Mouse (Mus musculus): Measurements from ENCODE around the gene Pecr.

The Pecr gene

GRCm38 (mm10) chr1:72220008-72220407, 64.1 kb downstream of the Pecr start:
- no peak for TF ChIP-seq GATA4 (IDR thresholded peaks at IDR 0.05; ENCODE audit: insufficient replicate concordance, low read length)

- no peak for TF ChIP-seq GATA4 (IDR thresholded peaks at IDR 0.05; ENCODE audit: insufficient replicate concordance, low read length)
Measured at GRCm38 (mm10) chr1:72219116-72219515, 65.0 kb downstream of the Pecr start.

- no peak for TF ChIP-seq GATA4 (IDR thresholded peaks at IDR 0.05; ENCODE audit: insufficient replicate concordance, low read length)
Measured at GRCm38 (mm10) chr1:72218626-72219025, 65.5 kb downstream of the Pecr start.

- no peak for TF ChIP-seq GATA4 (IDR thresholded peaks at IDR 0.05; ENCODE audit: insufficient replicate concordance, low read length)
Measured at GRCm38 (mm10) chr1:72216761-72217160, 67.4 kb downstream of the Pecr start.

- TF ChIP-seq GATA4 (IDR thresholded peaks at IDR 0.05; ENCODE audit: insufficient replicate concordance, low read length), result no peak
Measured at GRCm38 (mm10) chr1:72215174-72215573, 68.9 kb downstream of the Pecr start.

- no peak for TF ChIP-seq GATA4 (IDR thresholded peaks at IDR 0.05; ENCODE audit: insufficient replicate concordance, low read length)
Measured at GRCm38 (mm10) chr1:72214470-72214961, 69.6 kb downstream of the Pecr start.

GRCm38 (mm10) chr1:72213954-72214353, 70.2 kb downstream of the Pecr start:
- no peak for TF ChIP-seq GATA4 (IDR thresholded peaks at IDR 0.05; ENCODE audit: insufficient replicate concordance, low read length)

GRCm38 (mm10) chr1:72211701-72212699, 72.1 kb downstream of the Pecr start, which contains the start of gene Mreg:
Mreg (minus strand) TSS chr1:72212307.
- TF ChIP-seq GATA4 (IDR thresholded peaks at IDR 0.05; ENCODE audit: insufficient replicate concordance, low read length), result no peak

- no peak for TF ChIP-seq GATA4 (IDR thresholded peaks at IDR 0.05; ENCODE audit: insufficient replicate concordance, low read length)
Measured at GRCm38 (mm10) chr1:72210803-72211679, 73.1 kb downstream of the Pecr start.
